Mouse (Mus musculus): ENCODE measurements around the gene Cul9. TPM values are rescaled to one million over a fixed set of nuclear protein-coding genes. Genes with fewer than 3 reads are reported as not detected.

The Cul9 gene
- polyA plus RNA-seq, 1 experiment from 2014 or later: 1.3 TPM

DNA sequence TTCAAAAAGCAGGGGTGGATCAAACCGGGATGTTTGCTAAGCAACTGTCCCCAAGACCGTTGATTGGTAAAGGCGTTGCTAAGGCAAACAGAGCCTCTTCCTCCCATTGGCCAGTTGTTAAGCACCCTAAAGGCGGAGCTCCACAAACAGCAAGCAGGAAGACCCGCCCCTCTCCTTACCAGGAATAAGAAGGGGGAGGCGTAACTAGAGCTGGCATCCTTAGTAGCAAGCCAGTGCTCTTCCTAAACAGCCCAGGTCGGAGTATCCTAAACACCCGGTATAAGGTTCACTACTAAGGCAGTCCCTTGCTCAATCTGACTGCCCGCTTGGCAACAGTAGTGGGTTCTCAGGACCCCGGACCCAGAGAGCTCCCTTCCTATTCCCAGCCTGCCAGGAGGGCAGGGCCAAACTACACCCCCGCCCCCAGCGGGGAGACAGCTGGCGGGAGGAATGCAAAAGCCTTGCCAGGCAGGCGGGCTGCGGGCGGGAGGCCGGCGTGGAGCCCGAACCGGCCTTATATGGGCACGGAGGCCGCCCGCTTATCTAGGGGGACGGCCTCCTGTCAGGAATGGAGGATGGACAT is 6.7 kb upstream of the Cul9 start:
- Histone ChIP-seq H3K36me3 (ENCODE audit: control insufficient read depth, insufficient read depth) (peaks cover 37% of the 10 kb centered on the region), H3K9me3 (ENCODE audit: control insufficient read depth) (no peaks in the 10 kb centered on the region), H3K9ac (ENCODE audit: low read depth, low read length) (peak overlapping the region; percentile 42; the same call in 1 of the 2 replicates), H3K4me2 (replicated peaks; ENCODE audit: low read depth) (peak overlapping the region; percentile 96), H3K4me1 (replicated peaks; ENCODE audit: control insufficient read depth, insufficient read depth, low read length) (0 out of 2 replicates have a peak, but pooled peaks cover 4% of the 10 kb centered on the region), H3K27me3 (replicated peaks; ENCODE audit: control insufficient read depth, insufficient read depth, low read length) (no peaks in the 10 kb centered on the region), H3K4me3 (ENCODE audit: low read depth, low read length) (peak overlapping the region; percentile 94), H3K27ac (ENCODE audit: low read depth, low read length) (peak overlapping the region; percentile 73)
- peak; percentile 76 for ATAC-seq
- 3% methylated on average over 24 of the region's 24 CpGs for WGBS
- 0 out of 2 replicates have a peak, but pooled peaks have one; percentile 16 for TF ChIP-seq CTCF (IDR thresholded peaks at IDR 0.05; ENCODE audit: low read depth)

DNA sequence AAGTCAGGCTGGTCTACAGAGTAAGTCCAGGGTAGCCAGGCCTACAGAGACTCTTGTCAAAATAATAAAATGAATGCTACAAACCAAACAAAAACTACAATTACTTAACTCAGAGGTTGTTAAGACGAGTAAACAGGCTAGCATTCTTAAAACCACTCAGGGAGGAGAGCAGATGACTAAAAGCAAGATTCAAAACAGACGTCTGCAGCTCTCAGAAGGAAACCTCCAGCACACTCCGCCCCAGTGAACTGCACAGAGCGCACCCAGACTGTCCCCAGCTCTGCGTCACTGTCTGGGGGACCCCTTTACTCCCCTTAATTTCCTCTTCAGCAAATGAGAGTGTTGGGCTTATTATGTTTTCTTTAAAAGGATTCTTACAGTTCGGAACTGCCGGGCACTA is 6.0 kb upstream of the Cul9 start:
- no peaks in the 10 kb centered on the region for H3K27me3 ChIP-seq (replicated peaks; ENCODE audit: control insufficient read depth, insufficient read depth, low read length)
- no peak for TF ChIP-seq CTCF (IDR thresholded peaks at IDR 0.05; ENCODE audit: low read depth)
- 0 out of 2 replicates have a peak, but pooled peaks cover 4% of the 10 kb centered on the region for H3K4me1 ChIP-seq (replicated peaks; ENCODE audit: control insufficient read depth, insufficient read depth, low read length)
- no peak overlapping the region for H3K9ac ChIP-seq (ENCODE audit: low read depth, low read length)
- H3K4me3 ChIP-seq (ENCODE audit: low read depth, low read length): no peak overlapping the region
- WGBS: 81% methylated on average over 7 of the region's 7 CpGs
- peaks cover 37% of the 10 kb centered on the region for H3K36me3 ChIP-seq (ENCODE audit: control insufficient read depth, insufficient read depth)
- no peak overlapping the region for H3K4me2 ChIP-seq (replicated peaks; ENCODE audit: low read depth)
- no peaks in the 10 kb centered on the region for H3K9me3 ChIP-seq (ENCODE audit: control insufficient read depth)
- no peak for ATAC-seq
- H3K27ac ChIP-seq (ENCODE audit: low read depth, low read length): peak overlapping the region; percentile 29; the same call in 1 of the 2 replicates

DNA sequence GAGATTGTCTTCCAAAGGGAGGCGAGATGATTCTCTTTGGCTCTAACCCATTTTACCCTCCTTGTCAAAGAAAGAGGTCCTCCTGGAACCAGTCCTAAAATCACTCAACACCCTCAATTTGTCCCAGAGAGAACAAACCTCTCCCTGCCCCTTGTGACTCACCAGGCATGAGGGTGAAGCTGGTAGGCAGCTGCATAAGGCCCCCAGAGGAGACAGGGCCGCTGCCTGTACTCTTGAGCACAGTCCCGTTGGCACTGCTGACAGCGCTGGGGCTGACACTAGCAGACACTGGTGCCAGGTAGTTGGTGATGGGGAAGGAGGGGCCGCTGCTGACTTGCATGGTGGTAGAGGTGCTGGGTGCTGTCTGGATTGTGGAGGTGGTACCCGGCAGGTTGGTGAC is 5.2 kb upstream of the Cul9 start:
- H3K27ac ChIP-seq (ENCODE audit: low read depth, low read length): no peak overlapping the region
- no peaks in the 10 kb centered on the region for H3K27me3 ChIP-seq (replicated peaks; ENCODE audit: control insufficient read depth, insufficient read depth, low read length)
- WGBS: 94% methylated on average over 6 of the region's 6 CpGs
- no peak overlapping the region for H3K4me2 ChIP-seq (replicated peaks; ENCODE audit: low read depth)
- no peak for ATAC-seq
- H3K9me3 ChIP-seq (ENCODE audit: control insufficient read depth): no peaks in the 10 kb centered on the region
- H3K36me3 ChIP-seq (ENCODE audit: control insufficient read depth, insufficient read depth): peaks cover 37% of the 10 kb centered on the region
- no peak overlapping the region for H3K9ac ChIP-seq (ENCODE audit: low read depth, low read length)
- no peak overlapping the region for H3K4me3 ChIP-seq (ENCODE audit: low read depth, low read length)
- TF ChIP-seq CTCF (IDR thresholded peaks at IDR 0.05; ENCODE audit: low read depth): no peak
- peaks cover 4% of the 10 kb centered on the region; the same call in 1 of the 2 replicates for H3K4me1 ChIP-seq (replicated peaks; ENCODE audit: control insufficient read depth, insufficient read depth, low read length)

GRCm38 (mm10) chr17:46550904-46551303 is 4.7 kb upstream of the Cul9 start:
- Histone ChIP-seq H3K9me3 (ENCODE audit: control insufficient read depth) (no peaks in the 10 kb centered on the region), H3K36me3 (ENCODE audit: control insufficient read depth, insufficient read depth) (peaks cover 37% of the 10 kb centered on the region), H3K4me1 (replicated peaks; ENCODE audit: control insufficient read depth, insufficient read depth, low read length) (peaks cover 4% of the 10 kb centered on the region; the same call in 1 of the 2 replicates), H3K4me3 (ENCODE audit: low read depth, low read length) (no peak overlapping the region), H3K9ac (ENCODE audit: low read depth, low read length) (no peak overlapping the region), H3K27ac (ENCODE audit: low read depth, low read length) (no peak overlapping the region), H3K4me2 (replicated peaks; ENCODE audit: low read depth) (no peak overlapping the region), H3K27me3 (replicated peaks; ENCODE audit: control insufficient read depth, insufficient read depth, low read length) (no peaks in the 10 kb centered on the region)
- TF ChIP-seq CTCF (IDR thresholded peaks at IDR 0.05; ENCODE audit: low read depth): no peak
- 91% methylated on average over 7 of the region's 7 CpGs for WGBS
- ATAC-seq: no peak

DNA sequence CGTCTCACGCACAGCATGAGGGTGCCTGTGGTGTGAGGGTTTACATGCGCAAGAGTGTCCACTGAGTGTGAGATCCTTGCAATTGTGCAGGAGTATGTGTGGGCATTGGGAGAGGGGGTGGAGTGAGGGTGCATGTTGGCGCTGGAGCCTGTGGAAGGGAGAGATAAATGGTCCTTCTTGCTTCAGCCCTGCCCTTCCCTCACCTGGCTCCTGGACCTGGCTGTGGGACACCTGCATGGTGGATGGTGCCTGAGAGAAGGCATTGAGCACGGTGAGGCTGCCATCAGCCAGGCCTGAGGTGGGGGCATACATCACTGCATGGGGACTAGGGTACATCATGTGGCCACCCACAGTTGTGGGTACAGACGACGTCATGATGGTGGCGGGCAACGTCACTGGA is 3.5 kb upstream of the Cul9 start:
- 91% methylated on average over 9 of the region's 9 CpGs for WGBS
- Histone ChIP-seq H3K27me3 (replicated peaks; ENCODE audit: control insufficient read depth, insufficient read depth, low read length) (no peaks in the 10 kb centered on the region), H3K36me3 (ENCODE audit: control insufficient read depth, insufficient read depth) (peaks cover 37% of the 10 kb centered on the region), H3K27ac (ENCODE audit: low read depth, low read length) (no peak overlapping the region), H3K4me1 (replicated peaks; ENCODE audit: control insufficient read depth, insufficient read depth, low read length) (peaks cover 4% of the 10 kb centered on the region; the same call in 1 of the 2 replicates), H3K9me3 (ENCODE audit: control insufficient read depth) (no peaks in the 10 kb centered on the region), H3K9ac (ENCODE audit: low read depth, low read length) (no peak overlapping the region), H3K4me2 (replicated peaks; ENCODE audit: low read depth) (no peak overlapping the region), H3K4me3 (ENCODE audit: low read depth, low read length) (no peak overlapping the region)
- no peak for TF ChIP-seq CTCF (IDR thresholded peaks at IDR 0.05; ENCODE audit: low read depth)
- ATAC-seq: no peak

DNA sequence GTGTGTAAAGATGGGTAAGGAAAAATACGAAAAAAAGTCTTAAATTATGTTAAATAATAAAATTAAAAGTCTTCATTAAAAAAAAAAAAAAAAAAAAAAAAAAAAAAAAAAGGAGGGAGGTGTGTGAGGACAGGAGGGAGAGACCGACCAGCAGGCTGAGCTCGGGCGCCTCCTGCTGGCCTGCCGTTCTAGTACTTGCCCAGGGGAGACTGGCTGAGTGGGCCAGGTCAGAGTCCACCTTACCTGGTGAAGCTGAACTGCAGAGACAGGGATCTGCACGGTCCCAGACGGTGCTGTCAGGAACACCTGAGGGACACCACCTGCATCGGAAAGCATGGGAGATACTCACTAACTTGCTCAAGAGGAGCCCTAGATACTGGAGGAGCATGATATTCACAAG is 3.0 kb upstream of the Cul9 start:
- 23% methylated on average over 8 of the region's 8 CpGs for WGBS
- Histone ChIP-seq H3K4me1 (replicated peaks; ENCODE audit: control insufficient read depth, insufficient read depth, low read length) (peaks cover 4% of the 10 kb centered on the region; the same call in 1 of the 2 replicates), H3K36me3 (ENCODE audit: control insufficient read depth, insufficient read depth) (peaks cover 37% of the 10 kb centered on the region)

More for the DNA sequence above, 3.0 kb upstream of the Cul9 start:
- H3K9ac ChIP-seq (ENCODE audit: low read depth, low read length): no peak overlapping the region
- no peak overlapping the region for H3K4me2 ChIP-seq (replicated peaks; ENCODE audit: low read depth)
- TF ChIP-seq CTCF (IDR thresholded peaks at IDR 0.05; ENCODE audit: low read depth): peak; percentile 79
- H3K27me3 ChIP-seq (replicated peaks; ENCODE audit: control insufficient read depth, insufficient read depth, low read length): no peaks in the 10 kb centered on the region
- no peaks in the 10 kb centered on the region for H3K9me3 ChIP-seq (ENCODE audit: control insufficient read depth)
- H3K27ac ChIP-seq (ENCODE audit: low read depth, low read length): no peak overlapping the region
- no peak overlapping the region for H3K4me3 ChIP-seq (ENCODE audit: low read depth, low read length)
- peak; percentile 32; the same call in 1 of the 2 replicates for ATAC-seq
